Mouse (Mus musculus) stomach, postnatal 0 days (tissue): ENCODE data around the gene Dst.

Experiments used
- CTCF ChIP-seq: IDR thresholded peaks from 2 replicates; pipeline ENCODE4 v1.5.1; 2016; ENCODE audit warnings: antibody characterized with exemption, low read depth, mild to moderate bottlenecking, moderate library complexity
- EP300 ChIP-seq: optimal IDR thresholded peaks from 2 replicates; pipeline ENCODE3; 2016; ENCODE audit warnings: antibody characterized with exemption

- TF ChIP-seq CTCF (no peak), EP300 (no peak)
Measured at GRCm38 (mm10) chr1:34179756-34180155, 271.7 kb downstream of the Dst start.
